Mouse (Mus musculus): ENCODE results near the gene Gm20388. TPM values are rescaled to one million over a fixed set of nuclear protein-coding genes. Genes with fewer than 3 reads are reported as not detected.
"Not testable (repeated sequence)": the region's sequence is repeated elsewhere in the genome, so short reads cannot be mapped to it uniquely, and the experiment has no call there.

Gm20388 gene
- total RNA-seq, 2 experiments from 2014 or later: 10.3 to 10.6 TPM

- no peak for DNase-seq (ENCODE audit: low spot score in 2 of 2)
- intact Hi-C loops (cut with DNase I): no loop called here
Observed at GRCm38 (mm10) chr8:123280302-123281094, 3369.9 kb downstream of the Gm20388 start.

DNA sequence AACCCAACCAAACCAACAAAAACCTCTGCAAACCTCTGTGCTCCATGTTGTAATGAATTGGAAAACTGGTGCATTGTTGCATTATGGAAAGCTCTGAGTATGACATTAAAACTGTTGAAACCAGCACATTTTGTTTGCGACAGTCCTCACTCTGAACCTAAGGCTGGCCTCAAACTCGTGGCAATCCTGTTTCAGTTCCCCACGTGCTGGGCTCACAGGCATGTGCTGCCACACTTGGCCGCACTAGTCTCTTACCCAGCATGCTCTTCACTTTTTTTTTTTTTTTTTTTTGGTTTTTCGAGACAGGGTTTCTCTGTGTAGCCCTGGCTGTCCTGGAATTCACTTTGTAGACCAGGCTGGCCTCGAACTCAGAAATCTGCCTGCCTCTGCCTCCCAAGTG lies 3372.4 kb downstream of the Gm20388 start:
- intact Hi-C loops (cut with DNase I); DNase-seq (ENCODE audit: low spot score in 2 of 2): not testable (repeated sequence)

DNA sequence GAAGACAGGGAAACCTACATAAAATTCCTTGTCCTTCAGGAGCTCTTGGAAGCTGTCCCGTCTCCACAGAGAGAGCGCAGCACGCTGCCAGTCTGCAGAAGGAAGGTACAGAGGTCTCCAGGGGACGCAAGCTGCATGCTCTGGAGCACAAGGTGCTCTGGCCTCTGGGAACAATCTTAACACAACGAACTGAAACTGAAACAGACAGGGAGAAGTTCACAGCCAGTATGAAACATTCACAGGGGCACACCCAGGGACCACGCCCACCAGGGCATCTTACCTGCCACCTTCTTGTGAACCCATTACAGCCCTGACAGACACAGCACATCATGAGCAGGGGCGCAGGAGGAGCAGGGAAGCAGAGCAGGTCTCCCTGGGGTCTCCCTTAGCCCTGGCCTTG lies 3373.3 kb downstream of the Gm20388 start:
- intact Hi-C loops (cut with DNase I): no loop called here
- no peak for DNase-seq (ENCODE audit: low spot score in 2 of 2)

- DNase-seq (ENCODE audit: low spot score in 2 of 2): no peak
- intact Hi-C loops (cut with DNase I): no loop called here
Observed at GRCm38 (mm10) chr8:123284493-123284892, 3373.9 kb downstream of the Gm20388 start.

DNA sequence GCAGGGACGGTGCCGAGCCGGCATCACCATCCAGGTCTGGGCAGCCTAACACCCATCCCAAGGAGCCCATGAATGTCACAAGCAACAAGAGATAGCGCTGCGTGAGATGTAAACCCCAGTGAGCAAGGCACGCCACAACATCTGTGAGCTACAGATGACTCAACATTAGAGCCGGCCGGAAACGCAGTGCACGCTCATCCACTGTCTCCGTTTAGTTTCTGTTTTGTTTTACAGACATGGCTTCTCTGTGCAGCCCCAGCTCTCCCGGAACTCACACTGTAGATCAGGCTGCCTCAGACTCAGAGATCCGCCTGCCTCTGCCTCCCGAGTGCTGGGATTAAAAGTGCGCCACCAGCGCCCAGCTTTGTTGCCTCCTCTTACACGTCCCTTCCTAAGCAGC lies 3376.7 kb downstream of the Gm20388 start:
- DNase-seq (ENCODE audit: low spot score in 2 of 2): no peak
- intact Hi-C loops (cut with DNase I): no loop called here

- intact Hi-C loops (cut with DNase I): no loop called here
- peak in 1 of 2 experiments; percentile 22 for DNase-seq (ENCODE audit: low spot score in 2 of 2)
Observed at GRCm38 (mm10) chr8:123290166-123290565, 3379.5 kb downstream of the Gm20388 start.

GRCm38 (mm10) chr8:123290679-123291078 lies 3380.0 kb downstream of the Gm20388 start:
- DNase-seq (ENCODE audit: low spot score in 2 of 2): no peak
- intact Hi-C loops (cut with DNase I): no loop called here

DNA sequence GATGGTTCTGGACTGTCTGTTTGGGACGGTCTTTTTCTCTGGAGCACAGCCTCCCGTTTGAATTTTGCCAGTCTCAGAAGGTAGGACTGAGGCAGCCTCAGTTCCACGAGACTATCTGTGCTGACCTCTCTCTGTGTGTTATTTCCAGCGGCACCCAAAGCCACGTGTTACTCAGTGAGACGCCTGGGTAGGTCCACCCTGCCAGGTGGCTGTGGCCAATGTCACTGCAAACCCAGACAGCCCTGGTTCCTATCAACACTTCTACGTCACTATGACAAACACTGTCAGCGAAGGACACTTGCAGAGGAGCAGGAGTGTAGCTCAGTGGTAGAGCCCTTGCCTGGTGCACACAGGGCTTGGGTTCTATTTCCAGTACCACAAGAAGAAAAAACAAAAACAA lies 3381.1 kb downstream of the Gm20388 start:
- intact Hi-C loops (cut with DNase I): no loop called here
- no peak for DNase-seq (ENCODE audit: low spot score in 2 of 2)

DNA sequence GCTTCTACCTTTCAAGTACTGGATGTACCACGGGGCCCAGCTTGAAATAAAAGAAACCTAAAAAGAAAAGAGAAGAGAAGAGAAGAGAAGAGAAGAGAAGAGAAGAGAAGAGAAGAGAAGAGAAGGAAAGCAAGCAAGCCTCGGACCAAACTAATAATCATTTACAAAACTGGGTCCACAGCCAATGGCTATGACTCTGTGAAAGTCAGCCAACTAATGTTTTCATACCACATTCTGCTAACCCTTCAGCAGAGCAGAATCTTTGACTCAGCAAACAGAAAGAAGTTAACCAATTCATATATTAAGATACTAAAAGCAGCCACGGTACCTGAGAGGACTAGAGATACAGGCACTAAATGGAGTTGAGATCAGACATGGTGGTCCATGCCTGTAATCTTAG lies 3381.6 kb downstream of the Gm20388 start:
- no peak for DNase-seq (ENCODE audit: low spot score in 2 of 2)
- intact Hi-C loops (cut with DNase I): no loop called here

- intact Hi-C loops (cut with DNase I): no loop called here
- DNase-seq (ENCODE audit: low spot score in 2 of 2): no peak
Observed at GRCm38 (mm10) chr8:123292785-123293184, 3382.1 kb downstream of the Gm20388 start.

DNA sequence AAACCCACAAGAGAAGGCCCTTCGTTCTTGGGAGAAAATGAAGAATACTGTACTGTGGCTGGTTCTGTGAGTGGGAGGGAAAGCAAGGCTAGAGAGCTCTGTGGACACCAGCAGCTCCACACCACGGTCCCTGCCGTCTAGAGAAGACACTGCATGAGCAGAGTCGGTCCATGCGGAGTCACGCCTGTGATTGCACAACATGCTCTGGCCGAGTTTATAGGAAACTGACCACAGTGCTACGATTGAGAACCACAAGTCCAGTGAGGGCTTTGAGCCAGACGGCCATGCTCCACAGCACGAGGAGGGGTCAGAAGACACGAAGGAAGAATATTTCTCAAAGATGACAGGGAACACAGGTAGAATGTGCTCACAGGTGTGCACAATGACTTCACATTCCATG lies 3387.7 kb downstream of the Gm20388 start:
- intact Hi-C loops (cut with DNase I): no loop called here

GRCm38 (mm10) chr8:123308738-123309137 lies 3398.1 kb downstream of the Gm20388 start:
- intact Hi-C loops (cut with DNase I): no loop called here
- DNase-seq (ENCODE audit: low spot score in 2 of 2): no peak

More for the DNA sequence above, 3387.7 kb downstream of the Gm20388 start:
- no peak for DNase-seq (ENCODE audit: low spot score in 2 of 2)

GRCm38 (mm10) chr8:123317781-123318466 lies 3407.3 kb downstream of the Gm20388 start:
- intact Hi-C loops (cut with DNase I): loop anchor here (2.0 kb wide), 1 partner anchor 35 kb away; no protein-coding TSS in a partner anchor
- no peak for DNase-seq (ENCODE audit: low spot score in 2 of 2)

- DNase-seq (ENCODE audit: low spot score in 2 of 2): peak; percentile 83 to 86
- intact Hi-C loops (cut with DNase I): loop anchor here (2.0 kb wide), 1 partner anchor 34 kb away; no protein-coding TSS in a partner anchor
Observed at GRCm38 (mm10) chr8:123318467-123318911, 3407.8 kb downstream of the Gm20388 start, which contains the start of gene Fanca. TSS of gene Fanca (minus strand) at chr8:123318576.

DNA sequence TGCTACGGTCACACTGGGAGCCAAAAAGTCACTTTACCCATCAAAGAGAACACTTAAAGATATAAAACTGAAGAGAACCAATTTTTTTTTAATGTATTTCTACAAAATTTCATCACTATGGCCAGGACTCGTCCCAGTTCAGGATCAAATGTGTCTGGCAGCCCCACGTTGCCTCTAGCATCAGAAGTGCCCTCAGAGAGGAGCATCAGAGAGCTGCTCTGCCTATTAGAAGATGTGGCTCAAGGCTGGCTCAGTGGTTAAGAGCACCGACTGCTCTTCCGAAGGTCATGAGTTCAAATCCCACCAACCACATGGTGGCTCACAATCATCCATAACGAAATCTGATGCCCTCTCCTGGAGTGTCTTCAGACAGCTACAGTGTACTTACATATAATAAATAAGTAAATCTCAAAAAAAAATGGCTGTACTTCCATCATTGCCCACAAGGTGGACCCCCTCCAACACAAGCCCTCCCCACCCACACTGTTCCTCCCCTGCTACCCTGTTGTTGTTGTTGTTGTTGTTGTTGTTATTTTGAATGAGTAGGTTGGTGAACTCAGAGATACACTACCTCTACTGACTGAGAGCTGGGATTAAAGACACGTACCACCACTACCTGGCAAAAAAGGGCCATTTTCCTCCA lies 3409.0 kb downstream of the Gm20388 start:
- intact Hi-C loops (cut with DNase I): loop anchor here (2.0 kb wide), 2 partner anchors 33 to 41 kb away; no protein-coding TSS in a partner anchor
- no peak for DNase-seq (ENCODE audit: low spot score in 2 of 2)

- no peak for DNase-seq (ENCODE audit: low spot score in 2 of 2)
- intact Hi-C loops (cut with DNase I): no loop called here
Observed at GRCm38 (mm10) chr8:123328552-123328951, 3417.9 kb downstream of the Gm20388 start.

GRCm38 (mm10) chr8:123329350-123329749 lies 3418.7 kb downstream of the Gm20388 start:
- DNase-seq (ENCODE audit: low spot score in 2 of 2): no peak
- intact Hi-C loops (cut with DNase I): no loop called here

- intact Hi-C loops (cut with DNase I): no loop called here
- no peak for DNase-seq (ENCODE audit: low spot score in 2 of 2)
Observed at GRCm38 (mm10) chr8:123329961-123330360, 3419.3 kb downstream of the Gm20388 start.

GRCm38 (mm10) chr8:123330701-123331100 lies 3420.1 kb downstream of the Gm20388 start:
- intact Hi-C loops (cut with DNase I): no loop called here
- no peak for DNase-seq (ENCODE audit: low spot score in 2 of 2)

- DNase-seq (ENCODE audit: low spot score in 2 of 2): no peak
- intact Hi-C loops (cut with DNase I): no loop called here
Observed at GRCm38 (mm10) chr8:123331301-123331700, 3420.7 kb downstream of the Gm20388 start.
